Mouse (Mus musculus): Measurements from ENCODE around the gene Jmjd7.

DNA sequence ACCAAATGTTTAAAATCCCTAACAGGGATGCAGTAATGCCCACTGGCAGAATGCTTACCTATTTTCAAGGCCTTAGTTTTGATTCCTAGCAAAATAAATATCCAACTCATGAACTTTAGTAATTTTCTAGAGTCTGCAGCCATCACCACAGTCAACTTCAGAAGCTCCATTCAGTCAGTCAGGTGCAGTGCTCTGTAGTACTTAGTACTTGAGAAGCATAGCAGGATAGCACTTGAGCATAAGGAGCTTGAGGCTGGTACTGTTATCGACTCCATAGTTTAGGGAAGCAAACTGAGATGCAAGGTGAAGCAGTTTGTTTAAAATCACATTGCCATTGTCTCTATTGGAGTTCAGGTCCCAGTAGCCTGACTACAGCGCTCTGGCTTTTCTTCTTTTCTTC, 27.6 kb upstream of the Jmjd7 start:
- no peak for TF ChIP-seq CHD2 (IDR thresholded peaks at IDR 0.05; ENCODE audit: low read depth, low read length)
- no peak for TF ChIP-seq ZC3H11A (IDR thresholded peaks at IDR 0.05; ENCODE audit: borderline replicate concordance, low read depth, low read length)
- TF ChIP-seq MAFK (IDR thresholded peaks at IDR 0.05; ENCODE audit: insufficient read depth, low read depth, low read length): no peak
- TF ChIP-seq ZNF384 (IDR thresholded peaks at IDR 0.05; ENCODE audit: low read depth, low read length): no peak

All from ES-E14 (cell line).